Mouse (Mus musculus): Measurements from ENCODE around the gene Ptdss2.

- TF ChIP-seq CTCF (IDR thresholded peaks at IDR 0.05; ENCODE audit: control insufficient read depth, insufficient read depth, insufficient replicate concordance, low read depth, low read length) (no peak), POLR2A (IDR thresholded peaks at IDR 0.05; ENCODE audit: control insufficient read depth, low read depth, low read length) (no peak)
Observed at GRCm38 (mm10) chr7:141169300-141169699, 47.1 kb downstream of the Ptdss2 start.
